Comparison of ENCODE assay signal across 8 mouse cellular contexts in genomic region chr9:56843679-56844188, GRCm38 (mm10). TPM values are rescaled to one million over a fixed set of nuclear protein-coding genes. Genes with fewer than 3 reads are reported as not detected.
A peak's percentile ranks its signal among the peaks of the same experiment; 100 is the strongest.
DNase-seq lines count a peak whose midpoint lies in the region; ATAC-seq and TF ChIP-seq lines count a peak whose summit lies in the region.

No protein-coding gene starts in this region.

- ATAC-seq in midbrain, embryonic 15.5 days (replicated peaks) = no peak
- no peak for ATAC-seq in forebrain, embryonic 13.5 days
- no peak for ATAC-seq in hindbrain, embryonic 13.5 days (ENCODE audit: low FRiP score)
- ATAC-seq in midbrain, postnatal 0 days (ENCODE audit: low FRiP score) = no peak

- no peak overlapping the region for H3K4me3 ChIP-seq in midbrain, embryonic 10.5 days
- H3K4me3 ChIP-seq in midbrain, embryonic 15.5 days = no peak overlapping the region
- no peak overlapping the region for H3K4me3 ChIP-seq in forebrain, embryonic 13.5 days
- no peak overlapping the region for H3K4me3 ChIP-seq in hindbrain, embryonic 13.5 days
- H3K4me3 ChIP-seq in midbrain, postnatal 0 days (ENCODE audit: low read depth, low read length) = no peak overlapping the region

- no peak overlapping the region for H3K9ac ChIP-seq in midbrain, embryonic 15.5 days
- H3K9ac ChIP-seq in forebrain, embryonic 13.5 days = no peak overlapping the region
- H3K9ac ChIP-seq in hindbrain, embryonic 13.5 days = peak overlapping the region; percentile 29; the same call in 1 of the 2 replicates
- H3K9ac ChIP-seq in midbrain, postnatal 0 days (replicated peaks; ENCODE audit: low read length, poor library complexity, severe bottlenecking) = no peak overlapping the region

- no peak overlapping the region for H3K4me2 ChIP-seq in midbrain, embryonic 15.5 days
- H3K4me2 ChIP-seq in forebrain, embryonic 13.5 days = no peak overlapping the region
- no peak overlapping the region for H3K4me2 ChIP-seq in hindbrain, embryonic 13.5 days
- no peak overlapping the region for H3K4me2 ChIP-seq in midbrain, postnatal 0 days (ENCODE audit: low read depth, low read length, poor library complexity, severe bottlenecking)

- H3K9me3 ChIP-seq in midbrain, embryonic 10.5 days (replicated peaks) = no peaks in the 10 kb centered on the region
- no peaks in the 10 kb centered on the region for H3K9me3 ChIP-seq in midbrain, embryonic 15.5 days
- no peaks in the 10 kb centered on the region for H3K9me3 ChIP-seq in forebrain, embryonic 13.5 days (replicated peaks)
- no peaks in the 10 kb centered on the region for H3K9me3 ChIP-seq in hindbrain, embryonic 13.5 days
- H3K9me3 ChIP-seq in midbrain, postnatal 0 days (ENCODE audit: low read length) = no peaks in the 10 kb centered on the region

- H3K36me3 ChIP-seq in midbrain, embryonic 10.5 days = no peaks in the 10 kb centered on the region
- no peaks in the 10 kb centered on the region for H3K36me3 ChIP-seq in midbrain, embryonic 15.5 days (replicated peaks)
- H3K36me3 ChIP-seq in forebrain, embryonic 13.5 days (ENCODE audit: poor library complexity, severe bottlenecking) = no peaks in the 10 kb centered on the region
- no peaks in the 10 kb centered on the region for H3K36me3 ChIP-seq in hindbrain, embryonic 13.5 days
- no peaks in the 10 kb centered on the region for H3K36me3 ChIP-seq in midbrain, postnatal 0 days (ENCODE audit: insufficient read depth, low read length)

- peak; percentile 73 for DNase-seq in midbrain, embryonic 10.5 days (ENCODE audit: low spot score)
- DNase-seq in c-Kit-negative CD71-positive TER-119-positive erythroid progenitor cells, embryonic 14.5 days (ENCODE audit: low read depth, low spot score) = peak; percentile 15
- peak; percentile 59 to 77 for DNase-seq in layer of hippocampus, postnatal 25 days (ENCODE audit: extremely low spot score in 1 of 2, low spot score in 1 of 2)
- peak; percentile 72 for DNase-seq in midbrain, postnatal 0 days (ENCODE audit: low spot score)
- DNase-seq in telencephalon, adult 2 months (ENCODE audit: low read depth, low spot score) = peak; percentile 40

- 44% methylated on average over 7 of the region's 7 CpGs for WGBS in midbrain, embryonic 10.5 days
- WGBS in midbrain, embryonic 15.5 days = 33% methylated on average over 7 of the region's 7 CpGs
- WGBS in forebrain, embryonic 13.5 days = 37% methylated on average over 7 of the region's 7 CpGs
- 33% methylated on average over 7 of the region's 7 CpGs for WGBS in hindbrain, embryonic 13.5 days
- 34% methylated on average over 7 of the region's 7 CpGs for WGBS in midbrain, postnatal 0 days

- H3K4me1 ChIP-seq in midbrain, embryonic 10.5 days = peaks cover 11% of the 10 kb centered on the region
- H3K4me1 ChIP-seq in midbrain, embryonic 15.5 days = peaks cover 12% of the 10 kb centered on the region
- peaks cover 25% of the 10 kb centered on the region for H3K4me1 ChIP-seq in forebrain, embryonic 13.5 days
- peaks cover 63% of the 10 kb centered on the region for H3K4me1 ChIP-seq in hindbrain, embryonic 13.5 days (replicated peaks)
- H3K4me1 ChIP-seq in midbrain, postnatal 0 days (ENCODE audit: insufficient read depth, low read length) = no peaks in the 10 kb centered on the region; the same call in 1 of the 2 replicates

- H3K27me3 ChIP-seq in midbrain, embryonic 10.5 days (ENCODE audit: low read depth, poor library complexity, severe bottlenecking) = peaks cover 15% of the 10 kb centered on the region
- no peaks in the 10 kb centered on the region for H3K27me3 ChIP-seq in midbrain, embryonic 15.5 days (replicated peaks)
- H3K27me3 ChIP-seq in forebrain, embryonic 13.5 days = peaks cover 13% of the 10 kb centered on the region; the same call in 1 of the 2 replicates
- no peaks in the 10 kb centered on the region for H3K27me3 ChIP-seq in hindbrain, embryonic 13.5 days
- H3K27me3 ChIP-seq in midbrain, postnatal 0 days (ENCODE audit: insufficient read depth, low read length) = no peaks in the 10 kb centered on the region

- TF ChIP-seq CTCF in midbrain, postnatal 0 days (IDR thresholded peaks at IDR 0.05) = peak; percentile 89

- H3K27ac ChIP-seq in midbrain, embryonic 10.5 days (replicated peaks) = no peak overlapping the region
- no peak overlapping the region for H3K27ac ChIP-seq in midbrain, embryonic 15.5 days
- peak overlapping the region; percentile 15; the same call in 1 of the 2 replicates for H3K27ac ChIP-seq in forebrain, embryonic 13.5 days
- H3K27ac ChIP-seq in hindbrain, embryonic 13.5 days = peak overlapping the region; percentile 63
- no peak overlapping the region for H3K27ac ChIP-seq in midbrain, postnatal 0 days (ENCODE audit: low read depth, low read length)

RNA-seq across cellular contexts. Expression of gene Odf3l1, which starts 20.7 kb away (rescaled TPM):
- not detected in 2 replicates for polyA plus RNA-seq in midbrain, embryonic 10.5 days (2016; fragmentation: Nextera tagmentation; extraction: Ambion mirVana)
- not detected in 2 replicates for polyA plus RNA-seq in midbrain, embryonic 15.5 days (2015; fragmentation: Nextera tagmentation; extraction: Ambion mirVana)
- 0.44 TPM in 1 of 2 replicates, not detected in the other for polyA plus RNA-seq in forebrain, embryonic 13.5 days (2015; fragmentation: Nextera tagmentation; extraction: Ambion mirVana)
- 0.18 TPM in 1 of 2 replicates, not detected in the other for polyA plus RNA-seq in hindbrain, embryonic 13.5 days (2015; fragmentation: Nextera tagmentation; extraction: Ambion mirVana)
- not detected for total RNA-seq in layer of hippocampus, postnatal 25 days (2021)
- 0.28 TPM in 1 of 2 replicates, not detected in the other for total RNA-seq in midbrain, postnatal 0 days (2014; rRNA removed)
- polyA plus RNA-seq in midbrain, postnatal 0 days (2015; fragmentation: Nextera tagmentation; extraction: Ambion mirVana) = 0.25 TPM in 1 of 2 replicates, not detected in the other

RNA-seq across cellular contexts. Expression of gene Cspg4, which starts 21.1 kb away (rescaled TPM):
- 0.91 and 1.7 TPM in 2 replicates for polyA plus RNA-seq in midbrain, embryonic 10.5 days (2016; fragmentation: Nextera tagmentation; extraction: Ambion mirVana)
- 7.6 and 8.2 TPM in 2 replicates for polyA plus RNA-seq in midbrain, embryonic 15.5 days (2015; fragmentation: Nextera tagmentation; extraction: Ambion mirVana)
- 3.0 and 3.1 TPM in 2 replicates for polyA plus RNA-seq in forebrain, embryonic 13.5 days (2015; fragmentation: Nextera tagmentation; extraction: Ambion mirVana)
- 4.2 and 5.2 TPM in 2 replicates for polyA plus RNA-seq in hindbrain, embryonic 13.5 days (2015; fragmentation: Nextera tagmentation; extraction: Ambion mirVana)
- total RNA-seq in layer of hippocampus, postnatal 25 days (2021) = 10 to 100 TPM; 19.9 to 25.1 TPM
- total RNA-seq in midbrain, postnatal 0 days (2014; rRNA removed) = 31.6 and 37.3 TPM in 2 replicates
- polyA plus RNA-seq in midbrain, postnatal 0 days (2015; fragmentation: Nextera tagmentation; extraction: Ambion mirVana) = 7.5 and 8.7 TPM in 2 replicates

RNA-seq across cellular contexts. Expression of gene Lingo1, which starts 47.5 kb away (rescaled TPM):
- polyA plus RNA-seq in midbrain, embryonic 10.5 days (2016; fragmentation: Nextera tagmentation; extraction: Ambion mirVana) = 2.8 and 6.4 TPM in 2 replicates
- 77.8 and 83.1 TPM in 2 replicates for polyA plus RNA-seq in midbrain, embryonic 15.5 days (2015; fragmentation: Nextera tagmentation; extraction: Ambion mirVana)
- 10.9 and 13.7 TPM in 2 replicates for polyA plus RNA-seq in forebrain, embryonic 13.5 days (2015; fragmentation: Nextera tagmentation; extraction: Ambion mirVana)
- 48.9 and 50.4 TPM in 2 replicates for polyA plus RNA-seq in hindbrain, embryonic 13.5 days (2015; fragmentation: Nextera tagmentation; extraction: Ambion mirVana)
- 100 to 1,000 TPM; 263 to 279 TPM for total RNA-seq in layer of hippocampus, postnatal 25 days (2021)
- total RNA-seq in midbrain, postnatal 0 days (2014; rRNA removed) = 145 and 192 TPM in 2 replicates
- polyA plus RNA-seq in midbrain, postnatal 0 days (2015; fragmentation: Nextera tagmentation; extraction: Ambion mirVana) = 110 and 114 TPM in 2 replicates

Comparison
In these comparisons a context has a peak if more than half of its experiments do, and no peak if none do; other contexts are left out.
1. DNase-seq: peak in every context shown above with its lines; median percentile 73 in midbrain, embryonic 10.5 days; 72 in midbrain, postnatal 0 days; 68 in layer of hippocampus, postnatal 25 days; 40 in telencephalon, adult 2 months; 15 in c-Kit-negative CD71-positive TER-119-positive erythroid progenitor cells, embryonic 14.5 days.
2. H3K27ac ChIP-seq: peak in forebrain, embryonic 13.5 days (single experiment) and hindbrain, embryonic 13.5 days (single experiment); none in midbrain, embryonic 10.5 days (single experiment), midbrain, embryonic 15.5 days (single experiment) and midbrain, postnatal 0 days (single experiment).